Mouse (Mus musculus): Measurements from ENCODE around the gene Serpine2. TPM values are rescaled to one million over a fixed set of nuclear protein-coding genes. Genes with fewer than 3 reads are reported as not detected.

Serpine2 gene
- total and polyA plus RNA-seq, 2 experiments from 2014 or later: 21.2 to 50.5 TPM

GRCm38 (mm10) chr1:79846891-79847290 is 14.1 kb downstream of the Serpine2 start:
- no peak overlapping the region for H3K9ac ChIP-seq (replicated peaks; ENCODE audit: low read depth, low read length)
- no peaks in the 10 kb centered on the region for H3K27me3 ChIP-seq (ENCODE audit: control insufficient read depth, insufficient read depth, low read length)
- no peak for ATAC-seq (ENCODE audit: insufficient read depth, low read depth)
- no peak overlapping the region for H3K4me3 ChIP-seq (ENCODE audit: low read depth, low read length)
- H3K4me2 ChIP-seq (ENCODE audit: low read depth, low read length): no peak overlapping the region
- 66% methylated on average over 2 of the region's 2 CpGs for WGBS
- DNase-seq (ENCODE audit: low spot score): no peak
- no peak overlapping the region for H3K27ac ChIP-seq (ENCODE audit: low read depth)
- TF ChIP-seq EP300 (IDR thresholded peaks at IDR 0.05; ENCODE audit: low read depth) (no peak), CTCF (IDR thresholded peaks at IDR 0.05; ENCODE audit: low read depth) (no peak)
- peaks cover 10% of the 10 kb centered on the region for H3K4me1 ChIP-seq (ENCODE audit: control insufficient read depth, insufficient read depth)
- H3K36me3 ChIP-seq (replicated peaks; ENCODE audit: control insufficient read depth, insufficient read depth, low read length): no peaks in the 10 kb centered on the region
- no peaks in the 10 kb centered on the region for H3K9me3 ChIP-seq (replicated peaks; ENCODE audit: control insufficient read depth, low read length)

GRCm38 (mm10) chr1:79832719-79833404 is 28.1 kb downstream of the Serpine2 start:
- no peaks in the 10 kb centered on the region for H3K9me3 ChIP-seq (replicated peaks; ENCODE audit: control insufficient read depth, low read length)
- no peak overlapping the region for H3K4me2 ChIP-seq (ENCODE audit: low read depth, low read length)
- H3K36me3 ChIP-seq (replicated peaks; ENCODE audit: control insufficient read depth, insufficient read depth, low read length): no peaks in the 10 kb centered on the region
- no peak overlapping the region for H3K4me3 ChIP-seq (ENCODE audit: low read depth, low read length)
- 77% methylated on average over 16 of the region's 16 CpGs for WGBS
- DNase-seq (ENCODE audit: low spot score) (no peak), ATAC-seq (ENCODE audit: insufficient read depth, low read depth) (no peak)
- H3K9ac ChIP-seq (replicated peaks; ENCODE audit: low read depth, low read length): no peak overlapping the region
- H3K27me3 ChIP-seq (ENCODE audit: control insufficient read depth, insufficient read depth, low read length): no peaks in the 10 kb centered on the region
- no peaks in the 10 kb centered on the region for H3K4me1 ChIP-seq (ENCODE audit: control insufficient read depth, insufficient read depth)
- no peak for TF ChIP-seq CTCF (IDR thresholded peaks at IDR 0.05; ENCODE audit: low read depth)
- TF ChIP-seq EP300 (IDR thresholded peaks at IDR 0.05; ENCODE audit: low read depth): no peak
- H3K27ac ChIP-seq (ENCODE audit: low read depth): no peak overlapping the region

- no peaks in the 10 kb centered on the region for H3K4me1 ChIP-seq (ENCODE audit: control insufficient read depth, insufficient read depth)
- H3K4me3 ChIP-seq (ENCODE audit: low read depth, low read length): peak overlapping the region; percentile 6; the same call in 1 of the 2 replicates
- H3K27me3 ChIP-seq (ENCODE audit: control insufficient read depth, insufficient read depth, low read length): no peaks in the 10 kb centered on the region
- 66% methylated on average over 14 of the region's 14 CpGs for WGBS
- peak overlapping the region; percentile 56 for H3K27ac ChIP-seq (ENCODE audit: low read depth)
- H3K4me2 ChIP-seq (ENCODE audit: low read depth, low read length): peak overlapping the region; percentile 26
- H3K9ac ChIP-seq (replicated peaks; ENCODE audit: low read depth, low read length): no peak overlapping the region
- no peaks in the 10 kb centered on the region for H3K36me3 ChIP-seq (replicated peaks; ENCODE audit: control insufficient read depth, insufficient read depth, low read length)
- ATAC-seq (ENCODE audit: insufficient read depth, low read depth) (no peak), DNase-seq (ENCODE audit: low spot score) (no peak)
- no peaks in the 10 kb centered on the region for H3K9me3 ChIP-seq (replicated peaks; ENCODE audit: control insufficient read depth, low read length)
- TF ChIP-seq EP300 (IDR thresholded peaks at IDR 0.05; ENCODE audit: low read depth): no peak
- no peak for TF ChIP-seq CTCF (IDR thresholded peaks at IDR 0.05; ENCODE audit: low read depth)
Measured at GRCm38 (mm10) chr1:79823951-79824633, 36.9 kb downstream of the Serpine2 start.

GRCm38 (mm10) chr1:79822806-79823525 is 38.0 kb downstream of the Serpine2 start:
- DNase-seq (ENCODE audit: low spot score): peak; percentile 44
- Histone ChIP-seq H3K27ac (ENCODE audit: low read depth) (peak overlapping the region; percentile 41), H3K4me3 (ENCODE audit: low read depth, low read length) (no peak overlapping the region), H3K9me3 (replicated peaks; ENCODE audit: control insufficient read depth, low read length) (no peaks in the 10 kb centered on the region), H3K36me3 (replicated peaks; ENCODE audit: control insufficient read depth, insufficient read depth, low read length) (no peaks in the 10 kb centered on the region), H3K27me3 (ENCODE audit: control insufficient read depth, insufficient read depth, low read length) (no peaks in the 10 kb centered on the region), H3K4me1 (ENCODE audit: control insufficient read depth, insufficient read depth) (no peaks in the 10 kb centered on the region), H3K4me2 (ENCODE audit: low read depth, low read length) (no peak overlapping the region), H3K9ac (replicated peaks; ENCODE audit: low read depth, low read length) (no peak overlapping the region)
- TF ChIP-seq CTCF (IDR thresholded peaks at IDR 0.05; ENCODE audit: low read depth): no peak
- TF ChIP-seq EP300 (IDR thresholded peaks at IDR 0.05; ENCODE audit: low read depth): no peak
- WGBS: 50% methylated on average over 13 of the region's 13 CpGs
- ATAC-seq (ENCODE audit: insufficient read depth, low read depth): peak; percentile 44

GRCm38 (mm10) chr1:79819296-79819879 is 41.6 kb downstream of the Serpine2 start:
- DNase-seq (ENCODE audit: low spot score) (no peak), ATAC-seq (ENCODE audit: insufficient read depth, low read depth) (no peak)
- no peaks in the 10 kb centered on the region for H3K9me3 ChIP-seq (replicated peaks; ENCODE audit: control insufficient read depth, low read length)
- H3K4me1 ChIP-seq (ENCODE audit: control insufficient read depth, insufficient read depth): no peaks in the 10 kb centered on the region
- H3K27me3 ChIP-seq (ENCODE audit: control insufficient read depth, insufficient read depth, low read length): no peaks in the 10 kb centered on the region
- H3K36me3 ChIP-seq (replicated peaks; ENCODE audit: control insufficient read depth, insufficient read depth, low read length): no peaks in the 10 kb centered on the region
- 62% methylated on average over 11 of the region's 11 CpGs for WGBS
- H3K4me3 ChIP-seq (ENCODE audit: low read depth, low read length): no peak overlapping the region
- no peak overlapping the region for H3K9ac ChIP-seq (replicated peaks; ENCODE audit: low read depth, low read length)
- H3K27ac ChIP-seq (ENCODE audit: low read depth): no peak overlapping the region
- TF ChIP-seq EP300 (IDR thresholded peaks at IDR 0.05; ENCODE audit: low read depth) (no peak), CTCF (IDR thresholded peaks at IDR 0.05; ENCODE audit: low read depth) (peak; percentile 43)
- no peak overlapping the region for H3K4me2 ChIP-seq (ENCODE audit: low read depth, low read length)

Data from heart, postnatal 0 days (tissue).